Mouse (Mus musculus) kidney, adult 8-10 months (tissue): ENCODE measurements around the gene Ttc28.

Experiments
- DNase-seq, 2 experiments: peaks; one replicate each; pipeline ENCODE4 v3.0.0; 2022

Ttc28 gene

GRCm38 (mm10) chr5:111218111-111218891 is 338.7 kb downstream of the Ttc28 start:
- no peak for DNase-seq

DNA sequence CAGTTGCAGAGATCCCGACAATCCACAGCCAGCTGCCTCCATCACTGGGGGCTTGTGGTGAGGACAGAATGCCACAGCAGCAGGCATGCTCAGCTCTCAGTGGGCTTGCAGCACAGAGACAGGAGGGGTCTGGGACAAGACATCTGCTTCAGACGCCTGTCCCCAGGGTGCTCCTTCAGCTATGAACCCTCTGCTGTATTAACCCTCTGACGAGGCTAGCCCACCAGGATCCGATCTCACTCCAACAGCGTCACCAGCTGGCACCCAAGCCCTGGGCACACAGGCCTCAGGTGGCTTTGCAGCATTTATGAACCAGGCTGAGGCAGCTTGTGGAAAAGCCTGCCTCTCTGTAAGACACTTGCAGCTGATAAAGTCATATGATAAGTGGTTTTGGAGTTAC is 339.4 kb downstream of the Ttc28 start:
- DNase-seq, result no peak

GRCm38 (mm10) chr5:111220679-111221380 is 341.2 kb downstream of the Ttc28 start:
- DNase-seq, result no peak

DNA sequence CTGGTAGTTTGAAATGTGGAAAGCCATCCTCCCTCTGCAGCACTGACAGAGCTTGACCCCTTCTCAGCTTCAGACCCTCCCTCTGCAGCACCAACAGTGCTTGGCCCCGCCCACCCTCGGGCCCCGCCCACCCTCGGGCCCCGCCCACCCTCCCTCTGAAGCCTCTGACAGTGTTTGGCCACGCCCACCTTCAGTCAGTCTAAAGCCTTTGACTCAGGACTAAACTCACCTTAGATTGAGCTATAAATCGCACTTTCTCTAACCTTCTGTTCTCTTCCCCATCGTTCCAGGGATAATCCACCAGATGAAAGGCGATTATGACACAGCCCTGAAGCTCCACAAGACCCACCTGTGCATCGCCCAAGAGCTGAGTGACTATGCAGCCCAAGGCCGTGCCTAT is 343.2 kb downstream of the Ttc28 start:
- no peak for DNase-seq

DNA sequence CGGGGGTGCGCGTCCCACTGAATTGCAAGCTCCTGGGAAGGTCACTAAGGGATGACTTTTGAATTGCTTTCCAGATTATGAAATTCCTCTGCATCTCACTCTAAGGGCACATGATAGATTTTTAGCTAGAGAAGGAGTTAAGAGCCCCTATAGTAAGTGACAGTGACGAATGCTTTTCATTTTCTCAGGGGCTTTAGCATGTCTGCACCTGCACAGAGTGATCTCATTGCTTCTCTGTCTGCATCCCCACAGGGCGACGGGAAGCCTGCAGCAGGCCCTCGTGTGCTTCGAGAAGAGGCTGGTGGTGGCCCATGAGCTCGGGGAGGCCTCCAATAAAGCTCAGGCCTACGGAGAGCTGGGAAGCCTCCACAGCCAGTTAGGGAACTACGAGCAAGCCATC is 345.7 kb downstream of the Ttc28 start:
- DNase-seq, result no peak

GRCm38 (mm10) chr5:111226486-111226885 is 346.9 kb downstream of the Ttc28 start:
- no peak for DNase-seq

GRCm38 (mm10) chr5:111227850-111228249 is 348.2 kb downstream of the Ttc28 start:
- DNase-seq, result peak in 1 of 2 experiments; percentile 16

- peak; percentile 23 to 25 for DNase-seq
Observed at GRCm38 (mm10) chr5:111228302-111229040, 348.9 kb downstream of the Ttc28 start.

GRCm38 (mm10) chr5:111229041-111229394 is 349.4 kb downstream of the Ttc28 start:
- DNase-seq, result no peak

DNA sequence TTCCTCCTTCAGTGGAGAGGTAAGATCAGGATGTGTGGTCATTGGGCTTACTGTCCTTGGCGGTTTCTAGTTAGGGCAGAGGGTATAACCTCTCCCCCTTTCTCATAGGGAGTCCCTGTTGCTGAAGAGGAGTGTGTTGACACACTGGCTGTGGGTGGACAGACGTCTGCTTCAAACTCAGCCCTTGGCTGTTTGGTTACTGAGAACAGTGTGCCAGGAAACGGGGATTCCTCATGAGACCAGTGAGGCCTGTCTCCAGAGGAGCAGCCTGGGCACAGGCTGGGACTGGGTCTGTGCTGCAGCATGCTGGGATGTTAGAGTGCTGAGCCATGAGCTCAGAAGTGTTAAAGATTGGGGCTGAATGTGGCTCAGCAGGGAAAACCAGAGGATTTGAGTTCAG is 350.1 kb downstream of the Ttc28 start:
- no peak for DNase-seq

DNA sequence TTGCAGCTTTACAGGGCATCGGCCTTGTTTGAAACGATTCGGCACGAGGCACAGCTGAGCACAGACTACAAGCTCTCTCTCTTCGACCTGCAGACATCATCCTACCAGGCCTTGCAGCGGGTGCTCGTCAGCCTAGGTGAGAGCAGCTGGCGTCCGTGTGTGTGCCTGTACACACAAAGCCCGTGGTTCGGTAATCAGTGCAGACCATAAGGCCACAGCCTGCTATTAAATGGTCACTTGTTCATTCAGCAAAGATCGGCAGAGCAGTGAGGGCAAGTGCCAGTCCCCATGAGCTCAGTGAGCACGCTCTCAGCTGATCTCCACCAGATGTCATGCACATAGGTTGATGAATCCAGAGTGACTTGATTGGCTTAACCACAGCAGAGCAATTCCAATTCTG is 351.4 kb downstream of the Ttc28 start:
- DNase-seq, result no peak

DNA sequence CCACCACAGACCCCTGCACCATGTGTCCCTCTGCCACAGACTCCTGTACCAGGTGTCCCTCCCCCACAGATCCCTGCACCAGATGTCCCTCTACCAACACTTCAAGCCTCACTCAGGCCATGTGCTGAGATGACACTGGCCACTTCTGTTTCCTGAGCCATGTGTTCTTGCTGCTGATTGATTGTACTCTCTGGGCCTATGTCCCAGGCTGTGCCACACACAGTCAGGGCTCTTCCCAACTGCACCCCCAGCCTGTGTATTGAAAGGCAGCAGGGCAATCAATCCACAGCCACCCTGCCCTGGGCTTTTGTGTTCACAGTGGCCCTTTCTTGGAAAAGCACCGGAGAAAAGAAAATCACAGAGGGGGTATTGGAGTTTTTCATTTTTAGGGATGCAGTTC is 352.2 kb downstream of the Ttc28 start:
- DNase-seq, result no peak

DNA sequence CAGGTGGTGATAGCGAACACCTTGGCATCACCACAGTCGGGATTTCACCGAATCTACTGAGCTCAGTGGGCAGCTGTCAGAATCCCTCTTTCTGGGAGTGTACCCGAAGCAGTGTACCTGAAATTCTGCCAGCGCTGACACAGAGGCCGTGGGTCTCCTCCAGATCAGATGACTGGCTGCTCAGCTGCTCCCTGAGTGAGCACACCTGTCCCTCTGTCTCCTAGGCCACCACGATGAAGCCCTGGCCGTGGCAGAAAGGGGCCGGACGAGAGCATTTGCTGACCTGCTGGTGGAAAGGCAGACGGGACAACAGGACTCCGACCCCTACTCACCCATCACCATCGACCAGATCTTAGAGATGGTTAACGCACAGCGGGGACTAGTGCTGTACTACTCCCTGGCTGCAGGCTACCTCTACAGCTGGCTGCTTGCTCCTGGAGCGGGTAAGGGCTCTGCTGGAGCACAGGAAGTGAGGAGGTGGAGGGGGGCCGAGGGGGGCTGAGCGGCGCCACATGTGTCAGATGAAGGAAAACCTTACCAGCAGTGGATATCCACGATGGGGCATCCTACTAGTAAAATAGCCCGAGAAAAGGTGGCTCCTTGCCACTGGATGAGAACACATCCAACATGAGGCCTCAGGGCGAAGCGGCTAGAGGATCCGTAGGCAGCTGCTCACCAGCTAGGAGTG is 353.6 kb downstream of the Ttc28 start:
- no peak for DNase-seq

GRCm38 (mm10) chr5:111235131-111235530 is 355.5 kb downstream of the Ttc28 start:
- DNase-seq, result peak; percentile 67 to 79

DNA sequence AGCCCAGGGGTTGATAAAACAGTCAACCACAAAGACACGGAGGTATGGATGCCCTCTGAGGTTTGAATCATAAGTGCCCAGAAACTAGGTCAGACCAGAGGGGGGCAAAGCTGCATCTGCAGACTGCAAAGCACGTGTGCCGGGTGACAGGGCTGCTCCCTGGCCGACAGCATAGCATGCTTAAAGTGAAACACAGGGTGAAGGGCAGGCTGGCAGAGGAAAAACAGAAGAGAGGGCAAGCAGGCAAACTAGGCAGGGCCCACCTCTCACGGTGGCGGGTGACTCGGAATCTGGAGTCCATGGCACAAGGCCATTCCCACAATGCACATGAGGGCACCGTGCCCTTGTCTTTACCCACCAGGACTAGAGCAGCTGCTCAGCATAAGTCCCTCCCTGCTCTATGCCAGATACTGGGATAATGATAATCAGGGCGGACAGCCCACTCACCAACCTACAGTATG is 357.6 kb downstream of the Ttc28 start:
- no peak for DNase-seq

DNA sequence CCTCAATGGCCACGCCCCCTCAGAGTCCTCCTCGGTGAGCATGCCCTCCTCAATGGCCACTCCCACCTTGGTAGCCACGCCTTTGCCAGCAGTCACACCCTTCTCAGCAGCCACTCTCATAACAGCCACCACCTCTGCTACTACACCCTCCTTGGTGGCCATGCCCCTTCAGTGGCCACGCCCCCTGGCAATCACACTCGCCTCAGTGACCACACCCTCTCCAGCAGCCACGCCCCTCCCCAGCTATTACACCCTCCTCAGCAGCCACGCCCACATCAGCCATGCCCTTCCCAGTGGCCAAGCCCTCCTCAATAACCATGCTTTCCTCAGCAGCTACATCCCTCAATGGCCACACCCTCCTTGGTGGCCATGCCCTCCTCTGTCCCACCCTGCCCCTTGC is 359.6 kb downstream of the Ttc28 start:
- no peak for DNase-seq

DNA sequence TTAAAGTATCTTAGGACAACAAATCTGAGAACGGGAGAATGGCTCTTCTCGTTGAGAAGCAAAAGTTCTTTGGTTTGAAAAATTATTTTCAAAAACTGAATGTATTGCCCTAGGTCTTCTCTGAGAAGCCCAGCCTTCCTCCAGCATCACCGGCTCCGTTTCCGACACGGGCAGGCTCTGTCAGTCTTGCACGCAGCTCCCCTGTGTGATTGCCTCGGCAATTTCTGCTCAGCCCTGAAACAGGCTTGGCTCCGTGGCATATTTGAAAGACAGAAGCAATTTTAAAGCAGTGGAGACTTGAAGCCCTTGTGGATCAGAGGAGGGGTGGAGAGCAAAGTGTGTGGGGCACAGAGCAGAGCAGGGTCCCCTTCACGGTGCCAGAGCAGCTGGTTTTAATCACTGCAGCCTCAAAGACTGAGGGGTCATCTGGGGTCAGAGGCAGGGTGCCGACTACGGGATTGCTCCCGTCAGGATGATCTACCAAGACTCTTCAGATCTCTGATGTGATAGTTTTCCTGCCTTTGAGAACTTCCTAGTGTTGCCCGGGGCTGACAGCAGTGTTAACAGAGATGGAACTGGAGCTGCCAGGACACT is 363.9 kb downstream of the Ttc28 start:
- DNase-seq, result no peak

DNA sequence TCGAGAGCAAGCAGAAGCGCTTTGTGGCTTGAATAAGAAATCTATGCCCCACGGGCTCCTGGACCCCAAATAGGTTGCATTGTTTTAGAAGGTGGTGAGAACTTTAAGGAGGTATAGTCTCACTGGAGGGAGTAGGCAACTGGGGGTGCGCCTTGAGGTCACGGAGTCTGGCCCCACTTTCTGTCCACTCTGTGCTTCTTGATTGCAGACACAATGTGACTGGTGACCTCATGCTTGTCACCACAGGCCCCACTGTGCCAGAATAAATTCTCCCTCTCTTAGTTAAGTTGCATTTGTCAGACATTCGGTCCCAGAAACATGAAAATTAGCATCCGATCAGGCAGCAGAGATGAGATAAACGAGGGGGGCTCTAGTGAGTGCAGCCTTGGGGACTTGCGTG is 364.5 kb downstream of the Ttc28 start:
- DNase-seq, result no peak

- no peak for DNase-seq
Observed at GRCm38 (mm10) chr5:111247571-111248265, 368.1 kb downstream of the Ttc28 start.

DNA sequence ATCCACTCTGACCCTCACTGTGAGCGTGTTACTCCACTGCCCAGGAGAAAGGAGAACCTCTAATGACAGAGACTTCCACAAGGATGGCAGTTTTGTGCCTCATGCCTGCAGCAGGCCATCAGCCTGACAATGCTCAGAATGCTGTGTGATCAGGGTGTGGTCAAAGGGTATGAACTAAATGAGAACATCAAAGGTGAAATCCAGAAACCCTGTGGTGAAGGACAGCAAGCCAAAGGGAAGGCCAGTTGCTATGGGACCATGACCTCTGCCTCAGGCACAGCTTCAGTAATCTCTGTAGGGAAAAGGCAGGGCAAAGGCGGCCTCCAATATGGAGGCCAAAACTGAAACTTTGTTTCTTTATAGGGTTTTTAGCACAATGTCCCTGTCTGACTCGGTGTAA is 372.5 kb downstream of the Ttc28 start:
- DNase-seq, result no peak

DNA sequence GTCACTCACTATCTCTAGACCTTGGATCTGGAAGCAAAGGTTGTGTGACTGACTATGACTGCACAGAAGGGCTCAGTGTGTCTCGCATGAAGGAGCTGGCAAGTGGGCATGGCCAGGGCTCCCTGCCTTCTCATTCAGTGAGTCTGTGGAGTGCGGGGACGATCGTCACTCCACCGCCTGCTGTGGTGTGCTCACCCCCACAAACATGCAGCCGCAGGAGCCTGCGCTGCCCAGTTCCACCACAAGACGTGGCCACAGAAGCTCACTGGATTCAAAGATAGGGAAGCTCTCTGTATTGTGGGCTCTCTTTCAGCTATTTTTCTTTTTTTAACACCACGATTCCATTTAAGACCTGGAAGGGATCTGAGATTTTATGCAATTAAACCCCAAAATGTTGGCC is 374.8 kb downstream of the Ttc28 start:
- DNase-seq, result no peak

- no peak for DNase-seq
Observed at GRCm38 (mm10) chr5:111254781-111255180, 375.2 kb downstream of the Ttc28 start.
